Mouse (Mus musculus): ENCODE results near the gene G430095P16Rik. TPM values are rescaled to one million over a fixed set of nuclear protein-coding genes. Genes with fewer than 3 reads are reported as not detected.

The G430095P16Rik gene
- polyA plus RNA-seq, 1 experiment from 2014 or later: 7.8 TPM

GRCm38 (mm10) chr8:84773304-84773703, 50.5 kb downstream of the G430095P16Rik start:
- no peak for ATAC-seq (ENCODE audit: extremely low read depth, insufficient number of reproducible peaks, low FRiP score, low TSS enrichment)
- no peaks in the 10 kb centered on the region for H3K9me3 ChIP-seq
- peak overlapping the region; percentile 45 for H3K4me3 ChIP-seq
- WGBS: 6% methylated on average over 9 of the region's 9 CpGs
- H3K27me3 ChIP-seq (replicated peaks): peaks cover 94% of the 10 kb centered on the region
- H3K27ac ChIP-seq (replicated peaks): peak overlapping the region; percentile 81
- peaks cover 65% of the 10 kb centered on the region for H3K4me1 ChIP-seq
- H3K36me3 ChIP-seq: peaks cover 14% of the 10 kb centered on the region
- peak overlapping the region; percentile 72 for H3K9ac ChIP-seq
- peak overlapping the region; percentile 68 for H3K4me2 ChIP-seq

GRCm38 (mm10) chr8:84773833-84774232, 51.0 kb downstream of the G430095P16Rik start:
- peak overlapping the region; percentile 81 for H3K27ac ChIP-seq (replicated peaks)
- 2% methylated on average over 19 of the region's 19 CpGs for WGBS
- peak overlapping the region; percentile 45 for H3K4me3 ChIP-seq
- peaks cover 94% of the 10 kb centered on the region for H3K27me3 ChIP-seq (replicated peaks)
- H3K4me2 ChIP-seq: peak overlapping the region; percentile 68
- peaks cover 70% of the 10 kb centered on the region for H3K4me1 ChIP-seq
- H3K9me3 ChIP-seq: no peaks in the 10 kb centered on the region
- H3K36me3 ChIP-seq: peaks cover 10% of the 10 kb centered on the region; the same call in 1 of the 2 replicates
- peak overlapping the region; percentile 72 for H3K9ac ChIP-seq
- no peak for ATAC-seq (ENCODE audit: extremely low read depth, insufficient number of reproducible peaks, low FRiP score, low TSS enrichment)

DNA sequence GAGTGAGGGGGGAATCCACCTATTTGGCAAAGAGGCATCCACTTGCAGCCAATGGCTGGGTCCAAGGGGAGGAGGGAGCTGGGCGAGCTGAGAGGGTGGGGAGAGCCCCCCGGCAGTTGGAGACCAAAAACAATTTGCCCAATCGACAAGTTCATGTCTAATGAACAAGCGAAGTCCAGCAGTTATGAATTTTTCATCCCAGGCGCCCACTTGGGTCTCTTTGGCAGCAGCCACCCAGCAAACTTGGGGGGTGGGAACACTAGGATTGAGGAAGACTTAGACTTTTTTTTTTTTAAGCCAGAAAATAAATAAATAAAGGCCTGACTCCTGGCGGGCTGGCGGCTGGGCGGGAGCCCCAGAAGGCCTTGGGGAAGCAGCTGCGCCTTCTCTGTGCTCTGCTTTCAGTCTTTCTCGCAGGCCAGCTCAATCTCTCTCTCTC, 51.7 kb downstream of the G430095P16Rik start:
- H3K4me1 ChIP-seq: peaks cover 77% of the 10 kb centered on the region
- H3K9ac ChIP-seq: peak overlapping the region; percentile 72
- H3K36me3 ChIP-seq: peaks cover 6% of the 10 kb centered on the region; the same call in 1 of the 2 replicates
- H3K9me3 ChIP-seq: no peaks in the 10 kb centered on the region
- WGBS: 5% methylated on average over 10 of the region's 10 CpGs
- H3K4me2 ChIP-seq: peak overlapping the region; percentile 68
- ATAC-seq (ENCODE audit: extremely low read depth, insufficient number of reproducible peaks, low FRiP score, low TSS enrichment): no peak
- peak overlapping the region; percentile 45 for H3K4me3 ChIP-seq
- H3K27ac ChIP-seq (replicated peaks): peak overlapping the region; percentile 81
- peaks cover 94% of the 10 kb centered on the region for H3K27me3 ChIP-seq (replicated peaks)

GRCm38 (mm10) chr8:84775105-84775591, 52.3 kb downstream of the G430095P16Rik start:
- Histone ChIP-seq H3K9ac (peak overlapping the region; percentile 72), H3K4me1 (peaks cover 82% of the 10 kb centered on the region), H3K4me2 (peak overlapping the region; percentile 68), H3K27me3 (replicated peaks) (peaks cover 94% of the 10 kb centered on the region), H3K27ac (replicated peaks) (peak overlapping the region; percentile 81), H3K4me3 (peak overlapping the region; percentile 21), H3K36me3 (peaks cover 6% of the 10 kb centered on the region; the same call in 1 of the 2 replicates), H3K9me3 (no peaks in the 10 kb centered on the region)
- ATAC-seq (ENCODE audit: extremely low read depth, insufficient number of reproducible peaks, low FRiP score, low TSS enrichment): no peak
- 14% methylated on average over 13 of the region's 13 CpGs for WGBS

- peak overlapping the region; percentile 72; the same call in 1 of the 2 replicates for H3K9ac ChIP-seq
- no peaks in the 10 kb centered on the region for H3K9me3 ChIP-seq
- WGBS: 15% methylated on average over 7 of the region's 7 CpGs
- peak overlapping the region; percentile 68 for H3K4me2 ChIP-seq
- H3K27ac ChIP-seq (replicated peaks): peak overlapping the region; percentile 81
- peaks cover 94% of the 10 kb centered on the region for H3K27me3 ChIP-seq (replicated peaks)
- H3K4me1 ChIP-seq: peaks cover 83% of the 10 kb centered on the region
- H3K4me3 ChIP-seq: no peak overlapping the region
- ATAC-seq (ENCODE audit: extremely low read depth, insufficient number of reproducible peaks, low FRiP score, low TSS enrichment): no peak
- H3K36me3 ChIP-seq: 0 out of 2 replicates have a peak, but pooled peaks cover 6% of the 10 kb centered on the region
Observed at GRCm38 (mm10) chr8:84775621-84776113, 52.9 kb downstream of the G430095P16Rik start.

Other genes starting within 250 kb of the G430095P16Rik start
- 43.0 and 44.8 TPM in 2 replicates for gene Ier2, start 60.2 kb upstream of the G430095P16Rik start, polyA plus RNA-seq (2015; fragmentation: Nextera tagmentation; extraction: Ambion mirVana)
- gene Trmt1, start 36.7 kb upstream of the G430095P16Rik start, polyA plus RNA-seq (2015; fragmentation: Nextera tagmentation; extraction: Ambion mirVana): 47.6 and 51.6 TPM in 2 replicates
- gene Nacc1, start 35.1 kb upstream of the G430095P16Rik start, polyA plus RNA-seq (2015; fragmentation: Nextera tagmentation; extraction: Ambion mirVana): 15.1 and 15.7 TPM in 2 replicates
- gene Lyl1, start 21.6 kb upstream of the G430095P16Rik start, polyA plus RNA-seq (2015; fragmentation: Nextera tagmentation; extraction: Ambion mirVana): 15.4 and 17.1 TPM in 2 replicates
- gene Nfix, start 77.3 kb downstream of the G430095P16Rik start, polyA plus RNA-seq (2015; fragmentation: Nextera tagmentation; extraction: Ambion mirVana): 10.0 and 11.7 TPM in 2 replicates
- gene Dand5, start 99.8 kb downstream of the G430095P16Rik start, polyA plus RNA-seq (2015; fragmentation: Nextera tagmentation; extraction: Ambion mirVana): 6.3 and 6.6 TPM in 2 replicates
- gene Gadd45gip1, start 108.5 kb downstream of the G430095P16Rik start, polyA plus RNA-seq (2015; fragmentation: Nextera tagmentation; extraction: Ambion mirVana): 50.2 and 52.3 TPM in 2 replicates
- 108 and 123 TPM in 2 replicates for gene Rad23a, start 117.7 kb downstream of the G430095P16Rik start, polyA plus RNA-seq (2015; fragmentation: Nextera tagmentation; extraction: Ambion mirVana)
- gene Calr, start 123.9 kb downstream of the G430095P16Rik start, polyA plus RNA-seq (2015; fragmentation: Nextera tagmentation; extraction: Ambion mirVana): 711 and 772 TPM in 2 replicates
- 58.3 and 63.1 TPM in 2 replicates for gene Farsa, start 134.0 kb downstream of the G430095P16Rik start, polyA plus RNA-seq (2015; fragmentation: Nextera tagmentation; extraction: Ambion mirVana)
- gene Syce2, start 149.1 kb downstream of the G430095P16Rik start, polyA plus RNA-seq (2015; fragmentation: Nextera tagmentation; extraction: Ambion mirVana): 37.2 and 38.5 TPM in 2 replicates
- 31.0 and 37.5 TPM in 2 replicates for gene Gcdh, start 170.9 kb downstream of the G430095P16Rik start, polyA plus RNA-seq (2015; fragmentation: Nextera tagmentation; extraction: Ambion mirVana)
- gene Klf1, start 178.9 kb downstream of the G430095P16Rik start, polyA plus RNA-seq (2015; fragmentation: Nextera tagmentation; extraction: Ambion mirVana): 4.9 and 15.6 TPM in 2 replicates
- 5.3 and 5.9 TPM in 2 replicates for gene Dnase2a, start 185.6 kb downstream of the G430095P16Rik start, polyA plus RNA-seq (2015; fragmentation: Nextera tagmentation; extraction: Ambion mirVana)
- gene Mast1, start 214.4 kb downstream of the G430095P16Rik start, polyA plus RNA-seq (2015; fragmentation: Nextera tagmentation; extraction: Ambion mirVana): 0.11 and 0.19 TPM in 2 replicates
- 0.17 and 0.32 TPM in 2 replicates for gene Rtbdn, start 224.0 kb downstream of the G430095P16Rik start, polyA plus RNA-seq (2015; fragmentation: Nextera tagmentation; extraction: Ambion mirVana)
- gene Gm49661, start 246.4 kb downstream of the G430095P16Rik start, polyA plus RNA-seq (2015; fragmentation: Nextera tagmentation; extraction: Ambion mirVana): not detected in 2 replicates
- 733 and 747 TPM in 2 replicates for gene Prdx2, start 246.6 kb downstream of the G430095P16Rik start, polyA plus RNA-seq (2015; fragmentation: Nextera tagmentation; extraction: Ambion mirVana)
- gene Rnaseh2a, start 246.8 kb downstream of the G430095P16Rik start, polyA plus RNA-seq (2015; fragmentation: Nextera tagmentation; extraction: Ambion mirVana): 82.8 and 83.4 TPM in 2 replicates